Mouse (Mus musculus) forelimb bud, embryonic 11.5 days (tissue): ENCODE data around the gene Gm20388.
A peak's percentile ranks its signal among the peaks of the same experiment; 100 is the strongest.
"Not testable (repeated sequence)": the region's sequence is repeated elsewhere in the genome, so short reads cannot be mapped to it uniquely, and the experiment has no call there.

Experiments used
- DNase-seq: peaks from one replicate; pipeline ENCODE4 v3.0.0-alpha.2; 2012; ENCODE audit warnings: low read depth, low spot score

Gene Gm20388

DNA sequence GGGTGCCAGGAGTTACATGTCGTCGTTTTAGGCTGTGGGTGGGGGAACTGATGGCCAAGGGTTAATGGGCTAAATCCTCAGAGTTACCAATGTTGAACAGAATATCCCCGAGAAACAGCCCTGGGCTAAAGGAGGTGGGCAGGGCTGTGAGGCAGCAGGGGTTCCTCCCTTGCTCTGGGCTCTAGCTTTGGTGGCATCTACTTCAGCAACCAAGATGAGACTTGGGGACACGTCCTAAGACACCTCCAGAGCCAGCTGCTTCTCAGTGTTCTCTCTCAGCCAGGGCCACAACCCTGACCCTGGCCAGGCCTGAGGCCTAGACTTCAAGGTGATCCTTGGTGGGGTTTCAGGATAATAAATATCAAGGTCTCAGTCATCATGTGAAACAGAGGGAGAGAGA, 3228.1 kb downstream of the Gm20388 start:
- DNase-seq = no peak

DNA sequence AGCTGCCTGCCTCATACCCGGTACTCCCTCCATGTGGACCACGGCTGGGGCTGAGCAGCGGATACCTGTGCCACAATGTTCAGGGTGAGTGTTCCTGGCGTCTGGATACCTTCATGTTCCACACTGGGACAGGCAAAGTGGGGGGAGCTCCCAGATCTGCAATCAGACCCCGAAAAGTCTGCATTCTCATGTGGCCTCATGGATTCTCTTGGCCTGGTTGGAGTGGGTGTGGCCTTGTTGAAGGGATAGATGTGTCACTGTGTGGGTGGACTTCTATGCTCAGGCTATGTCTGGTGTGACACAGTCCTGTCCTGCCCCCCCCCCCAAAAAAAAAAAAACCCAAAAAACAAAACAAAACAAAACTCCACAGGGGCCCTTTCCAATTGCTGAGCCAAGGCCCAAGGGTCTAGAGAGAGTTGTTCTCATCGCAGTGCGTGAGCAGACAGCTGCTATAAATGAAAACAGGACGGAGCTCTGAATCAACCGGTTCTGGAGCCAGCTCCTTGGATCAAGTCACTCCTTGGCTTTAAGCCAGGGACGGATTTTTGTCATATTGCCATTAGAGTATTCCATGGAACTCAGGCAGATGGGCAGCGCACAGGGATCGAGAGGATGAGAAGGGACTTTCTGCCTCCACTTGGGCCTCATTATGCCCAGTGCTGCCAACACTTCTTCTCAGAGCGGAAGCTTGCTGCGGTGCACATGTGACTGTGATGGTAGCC, 3231.3 kb downstream of the Gm20388 start:
- no peak for DNase-seq

- DNase-seq = no peak
These were observed 3234.6 kb downstream of the Gm20388 start for GRCm38 (mm10) chr8:123145279-123145678.

GRCm38 (mm10) chr8:123146390-123146789, 3235.7 kb downstream of the Gm20388 start:
- DNase-seq = no peak

- no peak for DNase-seq
These were observed 3240.1 kb downstream of the Gm20388 start for GRCm38 (mm10) chr8:123150737-123151171.

- DNase-seq = no peak
These were observed 3244.5 kb downstream of the Gm20388 start for GRCm38 (mm10) chr8:123155177-123155576.

DNA sequence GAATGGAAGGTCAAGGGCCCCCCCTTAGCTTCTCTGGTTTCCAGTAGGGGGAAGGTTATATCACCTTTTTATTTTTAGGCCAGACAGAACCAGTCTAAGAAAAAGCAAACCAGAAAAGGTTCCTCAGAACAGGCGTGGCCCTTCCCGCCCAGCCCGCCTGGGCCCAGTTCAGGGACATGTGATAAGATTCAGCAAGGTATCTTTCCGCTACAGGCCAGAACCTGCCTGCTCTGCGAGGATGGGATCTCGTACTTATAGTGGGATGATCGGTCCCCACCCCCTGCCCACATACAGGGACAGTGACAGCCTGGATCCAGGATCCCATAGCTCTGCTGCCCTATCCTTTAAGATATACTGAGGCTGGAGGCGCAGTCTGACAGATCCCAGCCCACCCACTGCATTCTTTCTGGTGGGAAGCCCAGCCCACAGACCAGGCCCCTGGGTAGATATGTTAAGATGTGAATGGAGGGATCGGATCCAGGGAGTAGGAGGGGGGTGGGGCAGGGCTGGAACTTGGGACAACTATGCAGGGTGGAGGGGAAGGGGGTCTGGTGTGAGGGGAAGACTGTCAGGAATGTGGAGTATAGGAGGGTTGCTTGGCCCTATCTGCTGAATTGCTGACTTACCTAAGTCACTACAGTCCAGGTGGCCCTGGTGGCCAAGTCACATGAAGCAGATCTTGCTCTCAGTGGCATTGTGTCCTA, 3245.6 kb downstream of the Gm20388 start:
- no peak for DNase-seq

DNA sequence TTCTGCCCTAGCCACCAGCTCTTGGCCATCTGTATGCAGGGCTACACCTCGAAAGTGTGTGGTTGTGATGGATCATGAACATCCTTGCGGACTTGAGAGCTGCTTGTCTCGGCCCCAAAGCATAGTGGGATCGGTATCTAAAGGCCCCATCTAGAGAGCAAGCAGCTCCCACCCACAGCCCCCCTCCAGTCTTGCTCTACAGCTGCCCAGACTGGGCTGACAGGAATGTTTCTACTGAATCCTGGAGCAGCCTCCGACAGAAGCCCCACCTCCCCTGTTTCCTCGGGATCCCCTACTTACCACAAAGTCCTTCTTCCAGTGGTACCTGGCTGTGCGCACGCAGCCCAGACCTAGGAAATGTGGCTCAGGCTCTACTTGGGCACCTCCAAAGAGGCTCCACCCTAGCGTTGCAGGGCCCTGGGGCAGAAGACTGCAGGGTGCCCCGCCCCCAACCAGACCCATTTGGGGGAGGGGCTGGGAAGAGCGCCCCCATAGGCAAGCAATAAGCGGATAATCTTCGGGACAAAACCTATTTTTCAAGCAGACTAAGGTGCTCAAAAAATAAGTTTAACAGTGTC, 3247.3 kb downstream of the Gm20388 start, which contains the start of gene Sult5a1:
Gene Sult5a1, minus strand, starts transcription at position 428 of the 578 bp plus-strand sequence.
- no peak for DNase-seq

DNA sequence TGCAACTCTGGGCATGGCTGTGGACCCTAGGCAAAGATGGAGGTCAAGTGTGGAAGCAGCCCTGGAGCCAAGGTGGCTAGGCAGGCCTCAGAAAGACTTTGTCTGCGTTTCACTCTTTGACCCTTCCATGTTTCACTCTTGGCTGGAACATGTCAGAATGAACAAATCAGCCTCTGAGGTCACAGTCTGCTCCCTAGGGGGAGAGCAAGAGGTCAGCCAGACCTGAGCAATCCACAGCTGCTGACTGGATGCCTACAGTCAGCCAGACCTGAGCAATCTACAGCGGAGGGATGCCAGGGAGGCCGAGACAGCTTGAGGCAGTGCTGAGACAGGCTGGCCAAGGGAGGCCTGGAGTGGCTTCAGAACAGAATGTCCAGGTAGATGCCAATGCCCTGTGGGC, 3270.8 kb downstream of the Gm20388 start:
- no peak for DNase-seq

GRCm38 (mm10) chr8:123185566-123186409, 3275.1 kb downstream of the Gm20388 start, which contains the start of gene Dpep1:
TSS of gene Dpep1 (plus strand) at chr8:123186242.
- peak; percentile 68 for DNase-seq

- DNase-seq = no peak
These were observed 3277.4 kb downstream of the Gm20388 start for GRCm38 (mm10) chr8:123188006-123188405.

DNA sequence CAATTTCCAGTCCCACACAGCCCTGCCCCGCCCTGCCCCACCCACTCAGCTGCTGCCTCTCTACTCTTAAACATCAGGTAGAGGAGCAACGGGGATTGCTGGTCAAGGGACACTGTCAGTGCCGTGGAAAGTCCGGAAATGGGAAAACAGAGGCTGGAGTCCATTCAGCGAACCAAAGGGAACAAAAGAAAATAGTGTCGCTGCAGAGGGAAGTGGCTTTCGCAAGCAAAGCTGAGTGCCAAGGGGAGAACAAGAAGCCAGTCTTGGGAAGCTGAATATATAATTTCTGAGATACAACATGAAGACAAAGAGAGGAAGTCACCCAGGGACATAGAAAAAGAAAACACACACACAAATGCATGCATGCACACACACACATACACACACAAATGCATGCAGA, 3278.2 kb downstream of the Gm20388 start:
- no peak for DNase-seq

DNA sequence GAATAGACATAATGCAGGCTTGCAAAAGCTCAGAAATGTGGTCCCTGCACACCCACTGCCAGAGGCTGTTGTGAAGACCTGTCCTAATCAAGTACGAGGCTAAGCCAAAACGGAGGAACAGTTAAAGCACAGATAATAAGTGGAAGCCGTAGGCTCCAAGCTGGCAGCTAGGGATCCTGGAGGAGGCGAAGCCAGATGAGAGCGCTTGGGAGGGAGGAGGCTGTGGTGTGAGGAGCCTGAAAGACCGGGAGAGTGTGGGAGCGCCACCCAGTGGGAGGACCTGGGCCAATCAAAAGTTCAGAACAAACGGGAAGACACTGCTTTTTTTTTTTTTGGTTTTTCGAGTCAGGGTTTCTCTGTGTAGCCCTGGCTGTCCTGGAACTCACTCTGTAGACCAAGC, 3280.0 kb downstream of the Gm20388 start:
- peak; percentile 75 for DNase-seq

DNA sequence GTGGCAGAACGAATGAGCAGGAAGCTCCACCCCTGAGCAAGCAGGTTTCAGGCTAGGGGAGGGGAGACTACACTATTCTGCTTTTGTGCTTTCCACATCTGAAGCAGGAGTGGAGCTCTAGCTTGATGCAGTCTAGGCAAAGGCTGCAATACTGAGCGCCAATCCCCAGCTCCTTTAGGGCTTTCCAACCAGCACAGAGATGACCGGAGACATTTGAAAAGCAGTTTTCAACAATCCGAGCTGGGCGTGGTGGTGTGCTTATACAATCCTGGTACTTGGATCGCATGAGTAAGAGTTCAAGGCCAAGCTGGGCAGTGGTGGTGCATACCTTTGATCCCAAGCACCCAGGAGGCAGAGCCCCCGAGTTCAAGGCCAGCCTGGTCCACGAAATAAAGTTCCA, 3281.3 kb downstream of the Gm20388 start:
- no peak for DNase-seq

DNA sequence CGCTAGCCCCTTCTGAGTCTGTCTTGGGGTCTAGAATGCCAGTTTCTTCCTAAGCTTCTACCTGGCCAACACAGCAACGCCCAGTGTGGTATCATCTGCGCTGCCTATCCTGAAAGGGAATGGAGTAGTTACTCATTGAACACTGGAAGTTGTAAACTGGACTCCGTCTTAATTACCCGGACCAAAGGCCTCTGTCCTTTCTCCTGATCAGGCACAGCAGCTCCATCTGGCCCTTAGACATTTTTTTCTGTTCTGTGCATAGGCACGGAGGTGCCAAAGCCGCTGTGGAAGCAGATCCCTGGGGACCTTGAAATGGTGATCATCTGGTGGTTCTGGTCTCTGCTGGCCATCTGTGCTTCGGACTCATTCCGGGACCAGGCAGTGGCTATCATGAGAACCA, 3283.1 kb downstream of the Gm20388 start:
- DNase-seq = no peak

DNA sequence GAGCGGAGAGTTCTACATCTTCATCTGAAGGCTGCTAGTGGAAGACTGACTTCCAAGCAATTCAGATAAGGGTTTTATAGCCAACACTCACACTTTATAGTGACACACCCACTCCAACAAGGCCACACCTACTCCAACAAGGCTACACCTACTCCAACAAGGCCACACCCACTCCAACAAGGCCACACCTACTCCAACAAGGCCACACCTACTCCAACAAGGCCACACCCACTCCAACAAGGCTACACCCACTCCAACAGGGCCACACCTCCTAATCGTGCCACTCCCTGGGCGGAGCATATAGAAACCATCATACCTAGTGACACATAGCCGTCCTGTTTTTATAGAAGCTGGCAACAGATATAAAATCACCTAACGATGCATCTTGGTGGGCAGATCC, 3286.4 kb downstream of the Gm20388 start:
- DNase-seq = not testable (repeated sequence)

DNA sequence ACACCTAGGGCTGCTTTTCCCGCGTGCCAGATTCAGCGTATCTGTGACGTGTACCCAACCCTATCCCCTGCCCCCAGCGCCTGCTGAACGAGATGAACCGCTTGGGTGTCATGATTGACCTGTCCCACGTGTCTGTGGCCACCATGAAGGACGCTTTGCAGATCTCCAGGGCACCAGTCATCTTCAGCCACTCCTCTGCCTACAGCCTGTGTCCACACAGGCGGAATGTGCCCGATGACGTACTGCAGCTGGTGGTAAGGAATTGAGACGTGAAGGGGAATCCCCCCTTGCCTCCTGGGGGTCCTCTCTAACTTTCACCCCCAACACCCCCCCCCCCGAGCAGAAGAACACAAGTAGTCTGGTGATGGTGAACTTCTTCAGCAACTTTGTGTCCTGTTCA, 3289.2 kb downstream of the Gm20388 start:
- no peak for DNase-seq

DNA sequence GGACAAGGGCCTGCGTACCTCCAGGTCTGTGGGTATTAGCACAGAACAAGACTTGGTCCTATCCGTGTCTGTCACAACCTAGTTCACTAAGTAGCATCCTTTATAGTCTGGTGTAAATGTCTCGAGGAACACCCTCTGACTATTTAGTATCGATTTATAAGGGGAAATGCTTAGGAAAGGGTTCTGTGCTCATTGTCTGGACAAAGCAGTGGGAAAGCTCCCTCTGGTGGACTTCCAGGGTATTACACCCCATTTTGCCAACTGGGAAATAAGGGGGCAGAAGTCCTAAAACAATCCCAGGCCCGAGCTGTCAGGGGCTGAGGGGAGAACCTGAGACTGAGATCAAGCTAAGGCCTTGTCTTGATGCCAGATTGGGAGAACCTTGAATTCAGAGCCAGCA, 3291.6 kb downstream of the Gm20388 start:
- peak; percentile 92 for DNase-seq

DNA sequence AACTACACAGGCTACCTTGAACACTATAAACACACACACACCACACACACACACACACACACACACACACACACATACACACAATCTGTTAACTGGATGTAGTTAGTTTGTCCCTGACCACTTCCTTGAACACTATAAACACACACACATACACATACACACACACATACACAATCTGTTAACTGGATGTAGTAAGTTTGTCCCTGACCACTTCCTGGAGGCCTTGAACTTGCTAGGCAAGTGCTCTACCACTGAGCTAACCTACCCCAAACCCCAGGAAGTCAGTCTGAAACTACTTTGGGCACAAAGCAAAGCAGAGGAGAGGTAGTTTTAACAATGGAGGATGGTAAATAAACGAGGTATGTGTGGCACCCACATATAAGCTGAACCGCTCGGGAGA, 3292.9 kb downstream of the Gm20388 start:
- no peak for DNase-seq

DNA sequence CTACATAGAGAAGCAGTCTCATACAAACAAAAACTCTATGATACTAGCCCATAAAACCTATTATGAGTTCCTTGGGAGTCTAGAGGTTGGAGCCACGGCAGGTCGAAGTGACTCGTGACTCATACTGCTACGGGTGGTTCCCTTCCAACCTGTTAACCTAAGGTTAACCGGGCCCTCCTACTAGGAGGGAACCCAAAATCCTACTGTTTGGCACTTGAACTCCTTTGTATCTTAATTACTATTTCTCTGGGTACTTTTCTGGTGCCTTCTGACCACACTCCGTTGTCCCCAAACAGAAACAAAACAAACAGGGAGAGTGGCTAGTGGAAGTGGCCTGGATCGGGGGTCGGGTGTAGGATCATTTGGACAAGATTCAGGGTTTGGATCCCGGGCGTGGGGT, 3301.2 kb downstream of the Gm20388 start:
- DNase-seq = no peak

- peak; percentile 96 for DNase-seq
These were observed 3301.9 kb downstream of the Gm20388 start, which contains the start of the genes Chmp1a and Spata33 for GRCm38 (mm10) chr8:123212321-123213117. TSS of gene Chmp1a (minus strand) at chr8:123212763. TSS of gene Spata33 (plus strand) at chr8:123212832.
